Mouse (Mus musculus): ENCODE measurements around the gene Phf1.

The Phf1 gene

DNA sequence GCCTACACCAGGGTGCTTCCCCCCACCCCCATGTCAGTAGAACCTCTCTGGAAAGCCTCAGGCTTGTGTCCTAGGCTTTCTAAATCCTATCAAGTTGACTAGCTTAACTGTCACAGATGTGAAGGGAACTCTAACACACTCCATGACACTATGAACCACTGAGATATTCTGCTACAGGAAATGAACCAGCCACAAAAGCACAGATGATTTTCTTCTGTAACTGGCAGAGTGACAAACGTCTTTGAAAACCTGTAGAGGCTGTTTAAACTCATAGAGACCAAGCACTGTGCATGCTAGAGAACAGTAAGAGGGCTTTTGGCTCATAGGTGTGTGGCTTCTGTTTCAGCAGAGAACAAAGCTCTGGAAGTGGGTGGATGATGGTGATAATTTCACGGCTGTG, 48.2 kb downstream of the Phf1 start:
- DNase-seq (ENCODE audit: low spot score), result no peak

DNA sequence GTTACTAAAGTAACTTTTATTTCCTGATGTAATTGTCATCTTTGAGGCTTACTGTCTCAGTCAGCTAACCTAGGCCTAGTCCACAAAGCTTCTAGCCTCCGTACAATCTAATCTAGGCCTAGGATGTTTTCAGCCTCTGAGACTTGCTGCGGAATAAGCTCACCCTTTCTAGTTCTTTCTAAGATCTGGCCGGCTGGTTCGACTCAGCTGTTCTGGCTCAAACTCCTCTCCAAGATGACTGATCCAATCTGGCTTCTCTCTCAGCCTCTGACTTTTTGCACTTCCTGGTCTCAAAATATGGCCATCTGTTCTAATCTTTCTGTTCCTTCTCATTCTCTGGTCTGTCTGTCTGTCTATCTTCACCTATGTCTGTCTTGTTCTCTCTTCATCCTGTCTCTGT, 50.5 kb downstream of the Phf1 start:
- DNase-seq (ENCODE audit: low spot score), result no peak

GRCm38 (mm10) chr17:26985503-26986179, 52.8 kb downstream of the Phf1 start:
- DNase-seq (ENCODE audit: low spot score), result no peak
